Mouse (Mus musculus) stomach, embryonic 15.5 days (tissue): ENCODE measurements around the gene Usp51. TPM values are rescaled to one million over a fixed set of nuclear protein-coding genes. Genes with fewer than 3 reads are reported as not detected.
A peak's percentile ranks its signal among the peaks of the same experiment; 100 is the strongest.
"Not testable (repeated sequence)": the region's sequence is repeated elsewhere in the genome, so short reads cannot be mapped to it uniquely, and the experiment has no call there.

Source experiments
- ATAC-seq: fragments of 200-750 bp; cut with Nextera tagmentation; 2 replicates; pipeline ENCODE4 v1.8.0; 2017; ENCODE audit warnings: low read depth, moderate number of reproducible peaks, moderate TSS enrichment; ENCODE audit not compliant: insufficient read depth, low FRiP score
- H3K27ac ChIP-seq: fragments of 300-500 bp; sonication (generic); 2 replicates; pipeline ENCODE4 v1.5.1; 2015; ENCODE audit warnings: mild to moderate bottlenecking, inconsistent platforms
- H3K27me3 ChIP-seq: fragments of 300-500 bp; sonication (generic); replicated peaks from 2 replicates; pipeline ENCODE4 v1.6.1; 2015; ENCODE audit warnings: inconsistent platforms
- H3K36me3 ChIP-seq: fragments of 300-500 bp; sonication (generic); 2 replicates; pipeline ENCODE4 v1.6.1; 2015; ENCODE audit warnings: inconsistent platforms
- H3K4me1 ChIP-seq: fragments of 300-500 bp; sonication (generic); 2 replicates; pipeline ENCODE4 v1.6.1; 2015; ENCODE audit warnings: inconsistent platforms
- H3K4me2 ChIP-seq: fragments of 300-500 bp; sonication (generic); 2 replicates; pipeline ENCODE4 v1.6.1; 2015; ENCODE audit warnings: mild to moderate bottlenecking, inconsistent platforms
- H3K4me3 ChIP-seq: fragments of 300-500 bp; sonication (generic); replicated peaks from 2 replicates; pipeline ENCODE4 v1.5.1; 2015; ENCODE audit warnings: inconsistent platforms
- H3K9ac ChIP-seq: fragments of 300-500 bp; sonication (generic); 2 replicates; pipeline ENCODE4 v1.6.1; 2015; ENCODE audit warnings: inconsistent platforms
- H3K9me3 ChIP-seq: fragments of 300-500 bp; sonication (generic); 2 replicates; pipeline ENCODE4 v1.6.1; 2016; ENCODE audit warnings: inconsistent platforms
- WGBS: fragments of 180-500 bp; shearing (Covaris S2); methylation state at CpG from one replicate; pipeline ENCODE4 v1.1.7; 2015; 5-methylcytosine and 5-hydroxymethylcytosine counted together
- polyA plus RNA-seq: library from polyadenylated mRNA; unstranded; fragments of >200 nt; fragmentation: Nextera tagmentation; extraction: Ambion mirVana; gene quantifications from 2 replicates; pipeline ENCODE4 v1.2.1, GENCODE M21; 2015

The Usp51 gene
- polyA plus RNA-seq, result 1.1 and 1.2 TPM in 2 replicates

GRCm38 (mm10) chrX:153006387-153006841 is at the start of gene Usp51:
Gene Usp51, plus strand, starts transcription at chrX:153006469.
- Histone ChIP-seq H3K36me3 (no peaks in the 10 kb centered on the region), H3K9ac (peak within 1 kb of the TSS; percentile 22; the same call in 1 of the 2 replicates), H3K4me2 (peak within 1 kb of the TSS; percentile 60), H3K9me3 (no peaks in the 10 kb centered on the region), H3K27me3 (no peaks in the 10 kb centered on the region), H3K4me3 (peak within 1 kb of the TSS; percentile 56), H3K27ac (peak within 1 kb of the TSS; percentile 48; the same call in 1 of the 2 replicates), H3K4me1 (no peaks in the 10 kb centered on the region)
- no peak; the same call in 1 of the 2 replicates for ATAC-seq
- 19% methylated on average over 23 of the region's 23 CpGs for WGBS

GRCm38 (mm10) chrX:152969606-152970005 is 36.7 kb upstream of the Usp51 start:
- ATAC-seq, result no peak; the same call in 1 of the 2 replicates
- no peak overlapping the region for H3K4me3 ChIP-seq
- no peaks in the 10 kb centered on the region for H3K4me1 ChIP-seq
- H3K27me3 ChIP-seq, result no peaks in the 10 kb centered on the region
- 59% methylated on average over 6 of the region's 6 CpGs for WGBS
- no peaks in the 10 kb centered on the region for H3K36me3 ChIP-seq
- H3K9me3 ChIP-seq, result no peaks in the 10 kb centered on the region
- no peak overlapping the region for H3K9ac ChIP-seq
- no peak overlapping the region for H3K27ac ChIP-seq
- H3K4me2 ChIP-seq, result no peak overlapping the region

- ATAC-seq, result peak; percentile 70
- not testable (repeated sequence) for H3K27me3 ChIP-seq, H3K4me3 ChIP-seq, H3K9ac ChIP-seq, H3K27ac ChIP-seq, H3K9me3 ChIP-seq, H3K36me3 ChIP-seq, H3K4me1 ChIP-seq, H3K4me2 ChIP-seq
- 20% methylated on average over 6 of the region's 19 CpGs for WGBS
Observed at GRCm38 (mm10) chrX:152973476-152974203, 32.6 kb upstream of the Usp51 start.

- no peaks in the 10 kb centered on the region for H3K9me3 ChIP-seq
- H3K4me1 ChIP-seq, result no peaks in the 10 kb centered on the region
- no peaks in the 10 kb centered on the region for H3K36me3 ChIP-seq
- ATAC-seq, result peak; percentile 65; the same call in 1 of the 2 replicates
- no peak overlapping the region for H3K4me3 ChIP-seq
- no peak overlapping the region for H3K4me2 ChIP-seq
- 20% methylated on average over 9 of the region's 10 CpGs for WGBS
- no peak overlapping the region for H3K9ac ChIP-seq
- H3K27me3 ChIP-seq, result no peaks in the 10 kb centered on the region
- H3K27ac ChIP-seq, result no peak overlapping the region
Observed at GRCm38 (mm10) chrX:152974204-152974661, 32.0 kb upstream of the Usp51 start.

- H3K4me3 ChIP-seq, result no peak overlapping the region
Observed at GRCm38 (mm10) chrX:152976538-152976937, 29.7 kb upstream of the Usp51 start.

GRCm38 (mm10) chrX:152985009-152985408 is 21.3 kb upstream of the Usp51 start:
- Histone ChIP-seq H3K4me1 (no peaks in the 10 kb centered on the region), H3K9ac (no peak overlapping the region), H3K4me3 (no peak overlapping the region), H3K27me3 (no peaks in the 10 kb centered on the region), H3K9me3 (no peaks in the 10 kb centered on the region), H3K36me3 (no peaks in the 10 kb centered on the region), H3K4me2 (no peak overlapping the region), H3K27ac (no peak overlapping the region)
- WGBS, result 66% methylated on average over 2 of the region's 2 CpGs
- no peak for ATAC-seq

More at GRCm38 (mm10) chrX:152976538-152976937, 29.7 kb upstream of the Usp51 start:
- 84% methylated on average over 6 of the region's 6 CpGs for WGBS
- Histone ChIP-seq H3K4me2 (no peak overlapping the region), H3K36me3 (no peaks in the 10 kb centered on the region), H3K4me1 (no peaks in the 10 kb centered on the region), H3K9me3 (no peaks in the 10 kb centered on the region), H3K9ac (no peak overlapping the region), H3K27ac (no peak overlapping the region), H3K27me3 (no peaks in the 10 kb centered on the region)
- ATAC-seq, result no peak

- not testable (repeated sequence) for H3K9ac ChIP-seq, H3K27ac ChIP-seq, H3K4me2 ChIP-seq, H3K4me3 ChIP-seq, H3K4me1 ChIP-seq, H3K27me3 ChIP-seq, H3K36me3 ChIP-seq, ATAC-seq, H3K9me3 ChIP-seq
Observed at GRCm38 (mm10) chrX:152989852-152990251, 16.4 kb upstream of the Usp51 start.

- H3K4me2 ChIP-seq, H3K9ac ChIP-seq, H3K9me3 ChIP-seq, H3K27me3 ChIP-seq, H3K27ac ChIP-seq, H3K4me3 ChIP-seq, H3K4me1 ChIP-seq, ATAC-seq, H3K36me3 ChIP-seq: not testable (repeated sequence)
- whole genome bisulfite sequencing, result no CpG with 5 or more reads among the region's 3 CpGs
Observed at GRCm38 (mm10) chrX:152996105-152996504, 10.2 kb upstream of the Usp51 start.

- 23% methylated on average over 55 of the region's 58 CpGs for WGBS
- Histone ChIP-seq H3K36me3 (no peaks in the 10 kb centered on the region), H3K27ac (peak overlapping the region; percentile 48; the same call in 1 of the 2 replicates), H3K4me3 (peak overlapping the region; percentile 56), H3K9ac (peak overlapping the region; percentile 22; the same call in 1 of the 2 replicates), H3K4me2 (peak overlapping the region; percentile 60), H3K9me3 (no peaks in the 10 kb centered on the region), H3K27me3 (no peaks in the 10 kb centered on the region), H3K4me1 (no peaks in the 10 kb centered on the region)
- peak; percentile 89 for ATAC-seq
Observed at GRCm38 (mm10) chrX:153007021-153007684, 884 bp downstream of the Usp51 start.

- Histone ChIP-seq H3K4me2 (peak overlapping the region; percentile 60), H3K9me3 (no peaks in the 10 kb centered on the region), H3K9ac (no peak overlapping the region), H3K4me3 (peak overlapping the region; percentile 56), H3K27ac (no peak overlapping the region), H3K4me1 (no peaks in the 10 kb centered on the region), H3K27me3 (no peaks in the 10 kb centered on the region), H3K36me3 (no peaks in the 10 kb centered on the region)
- no peak for ATAC-seq
- WGBS, result 25% methylated on average over 9 of the region's 9 CpGs
Observed at GRCm38 (mm10) chrX:153007685-153008047, 1.4 kb downstream of the Usp51 start.

- ATAC-seq, result not testable (repeated sequence)
Observed at GRCm38 (mm10) chrX:153025255-153025654, 19.0 kb downstream of the Usp51 start.

GRCm38 (mm10) chrX:153025709-153026108 is 19.4 kb downstream of the Usp51 start:
- not testable (repeated sequence) for ATAC-seq, H3K9me3 ChIP-seq, H3K4me3 ChIP-seq, H3K27ac ChIP-seq, H3K27me3 ChIP-seq, H3K4me1 ChIP-seq, H3K4me2 ChIP-seq, H3K9ac ChIP-seq, H3K36me3 ChIP-seq
- 93% methylated on average over 2 of the region's 3 CpGs for WGBS

More at GRCm38 (mm10) chrX:153025255-153025654, 19.0 kb downstream of the Usp51 start:
- not testable (repeated sequence) for H3K4me1 ChIP-seq, H3K36me3 ChIP-seq, H3K9me3 ChIP-seq, H3K4me3 ChIP-seq, H3K27ac ChIP-seq, H3K4me2 ChIP-seq, H3K9ac ChIP-seq, H3K27me3 ChIP-seq
- WGBS, result no CpG with 5 or more reads among the region's 3 CpGs
